Mouse (Mus musculus) intestine, postnatal 0 days (tissue): ENCODE data around the gene Iqcn. TPM values are rescaled to one million over a fixed set of nuclear protein-coding genes. Genes with fewer than 3 reads are reported as not detected.

Source experiments
- ATAC-seq: fragments of 200-750 bp; cut with Nextera tagmentation; 2 replicates; pipeline ENCODE4 v1.8.0; 2017; ENCODE audit warnings: mild to moderate bottlenecking, moderate TSS enrichment, moderate library complexity
- H3K27ac ChIP-seq: fragments of 300-500 bp; sonication (generic); 2 replicates; pipeline ENCODE4 v1.5.1; 2014; ENCODE audit warnings: mild to moderate bottlenecking, low read depth, low read length, moderate library complexity
- H3K27me3 ChIP-seq: fragments of 300-500 bp; sonication (generic); replicated peaks from 2 replicates; pipeline ENCODE4 v1.6.1; 2014; ENCODE audit warnings: low read length, mixed read lengths; ENCODE audit not compliant: control insufficient read depth, insufficient read depth
- H3K36me3 ChIP-seq: fragments of 300-500 bp; sonication (generic); 2 replicates; pipeline ENCODE4 v1.6.1; 2014; ENCODE audit warnings: mild to moderate bottlenecking, moderate library complexity; ENCODE audit not compliant: control insufficient read depth, insufficient read depth
- H3K4me1 ChIP-seq: fragments of 300-500 bp; sonication (generic); replicated peaks from 2 replicates; pipeline ENCODE4 v1.6.1; 2014; ENCODE audit warnings: antibody characterized with exemption, low read length, mixed read lengths; ENCODE audit not compliant: control insufficient read depth, insufficient read depth
- H3K4me2 ChIP-seq: fragments of 300-500 bp; sonication (generic); replicated peaks from 2 replicates; pipeline ENCODE4 v1.6.1; 2014; ENCODE audit warnings: low read depth, mild to moderate bottlenecking, moderate library complexity
- H3K4me3 ChIP-seq: fragments of 300-500 bp; sonication (generic); 2 replicates; pipeline ENCODE4 v1.5.1; 2014; ENCODE audit warnings: low read depth, low read length
- H3K9ac ChIP-seq: fragments of 300-500 bp; sonication (generic); 2 replicates; pipeline ENCODE4 v1.6.1; 2014; ENCODE audit warnings: mild to moderate bottlenecking, low read depth, low read length
- H3K9me3 ChIP-seq: fragments of 300-500 bp; sonication (generic); 2 replicates; pipeline ENCODE4 v1.6.1; 2016; ENCODE audit warnings: mixed run types; ENCODE audit not compliant: control insufficient read depth
- CTCF ChIP-seq: sonication (generic); IDR thresholded peaks from 2 replicates; pipeline ENCODE4 v1.5.1; 2016; ENCODE audit warnings: low read depth, mild to moderate bottlenecking, control low read depth, antibody characterized with exemption, moderate library complexity
- WGBS: fragments of 180-500 bp; shearing (Covaris S2); extraction: QIAGEN DNeasy Blood & Tissue Kit; methylation state at CpG from one replicate; pipeline ENCODE4 v1.1.7; 2014; 5-methylcytosine and 5-hydroxymethylcytosine counted together
- polyA plus RNA-seq: library from polyadenylated mRNA; unstranded; fragments of >200 nt; fragmentation: Nextera tagmentation; extraction: Ambion mirVana; gene quantifications from 2 replicates; pipeline ENCODE4 v1.2.1, GENCODE M21; 2015

Gene Iqcn
- polyA plus RNA-seq, 1 experiment from 2014 or later = not detected

DNA sequence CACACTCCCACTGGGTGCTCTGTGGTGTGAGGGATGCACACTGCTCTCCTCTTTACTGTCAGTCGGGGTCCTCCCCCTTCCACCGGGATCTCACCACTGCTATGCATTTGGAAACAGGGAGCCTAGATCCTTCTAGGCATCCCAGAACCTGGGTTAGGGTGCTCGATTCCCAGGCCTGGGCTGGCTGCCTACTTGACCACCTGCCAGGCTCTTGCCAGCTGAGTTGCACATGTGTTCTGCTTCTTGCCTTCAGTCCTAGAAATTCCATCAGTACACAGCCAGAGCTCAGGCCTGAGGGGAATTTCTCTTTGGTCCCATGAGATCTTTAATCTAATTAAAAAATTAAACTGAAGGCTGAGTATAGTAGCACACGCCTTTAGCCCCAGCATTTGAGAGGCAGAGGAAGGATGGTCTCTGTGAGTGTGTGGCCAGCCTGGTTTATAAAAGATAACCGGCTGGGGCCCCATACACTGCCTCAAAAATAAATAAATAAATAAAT is 13.3 kb upstream of the Iqcn start:
- Histone ChIP-seq H3K27me3 (no peaks in the 10 kb centered on the region), H3K9ac (no peak overlapping the region), H3K27ac (no peak overlapping the region), H3K4me2 (no peak overlapping the region), H3K9me3 (no peaks in the 10 kb centered on the region), H3K36me3 (no peaks in the 10 kb centered on the region), H3K4me1 (0 out of 2 replicates have a peak, but pooled peaks cover 2% of the 10 kb centered on the region), H3K4me3 (no peak overlapping the region)
- no peak for TF ChIP-seq CTCF
- no peak for ATAC-seq
- WGBS = 78% methylated on average over 5 of the region's 5 CpGs

DNA sequence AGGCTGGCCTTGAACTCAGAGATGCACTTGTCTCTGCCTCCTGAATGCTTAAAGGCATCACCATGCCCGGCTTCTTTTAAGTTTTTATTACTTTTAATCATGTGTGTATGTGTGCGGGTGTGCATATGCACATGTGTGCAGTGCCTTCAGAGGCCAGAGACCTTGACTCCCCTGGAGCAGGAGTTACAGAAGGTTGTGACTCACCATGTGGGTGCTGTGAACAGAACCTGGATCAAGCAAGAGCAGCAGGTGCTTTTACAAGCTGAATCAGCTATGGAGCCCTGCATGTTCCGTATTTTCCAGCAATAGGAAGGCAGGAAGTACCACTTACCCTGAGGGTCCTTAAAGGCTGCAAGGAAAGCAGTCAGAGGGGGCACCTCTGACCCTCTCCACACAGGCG is 12.0 kb upstream of the Iqcn start:
- H3K9me3 ChIP-seq = no peaks in the 10 kb centered on the region
- H3K36me3 ChIP-seq = no peaks in the 10 kb centered on the region
- ATAC-seq = no peak
- H3K27me3 ChIP-seq = no peaks in the 10 kb centered on the region
- H3K9ac ChIP-seq = no peak overlapping the region
- H3K4me2 ChIP-seq = peak overlapping the region; percentile 60
- H3K4me3 ChIP-seq = no peak overlapping the region
- no peak overlapping the region for H3K27ac ChIP-seq
- no peak for TF ChIP-seq CTCF
- 64% methylated on average over 4 of the region's 4 CpGs for WGBS
- H3K4me1 ChIP-seq = peaks cover 8% of the 10 kb centered on the region; the same call in 1 of the 2 replicates

DNA sequence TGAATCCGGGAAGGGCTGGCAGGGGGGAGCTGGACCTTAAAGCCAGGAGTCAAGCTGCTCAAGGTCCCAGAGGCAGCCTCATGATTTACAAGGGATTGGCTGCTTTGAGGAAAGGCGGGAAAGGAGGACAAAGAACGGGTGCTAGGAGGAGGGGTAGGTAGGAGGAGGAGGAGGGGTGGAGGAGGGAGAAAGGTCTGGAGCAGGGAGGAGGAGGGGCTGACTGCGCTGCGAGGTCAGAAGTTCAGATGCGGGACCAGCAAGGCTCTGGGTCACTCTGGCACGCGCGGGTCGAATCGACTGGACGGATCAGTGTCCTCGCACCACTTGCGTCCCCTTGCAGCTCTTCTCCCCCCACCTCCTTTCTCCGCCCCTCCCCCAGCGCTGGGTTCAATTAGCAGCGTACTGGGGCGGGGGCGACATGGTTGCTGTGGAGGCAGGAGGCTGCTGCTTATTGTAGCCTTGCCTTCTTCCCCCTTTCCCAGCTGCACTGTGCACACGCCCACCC is 11.5 kb upstream of the Iqcn start:
- 2% methylated on average over 20 of the region's 20 CpGs for WGBS
- Histone ChIP-seq H3K4me3 (0 out of 2 replicates have a peak overlapping the region, but pooled peaks have one; percentile 11), H3K4me1 (peaks cover 11% of the 10 kb centered on the region; the same call in 1 of the 2 replicates), H3K9ac (peak overlapping the region; percentile 17; the same call in 1 of the 2 replicates), H3K4me2 (peak overlapping the region; percentile 60), H3K27me3 (no peaks in the 10 kb centered on the region), H3K36me3 (no peaks in the 10 kb centered on the region), H3K27ac (no peak overlapping the region), H3K9me3 (no peaks in the 10 kb centered on the region)
- TF ChIP-seq CTCF = no peak
- 0 out of 2 replicates have a peak, but pooled peaks have one; percentile 1 for ATAC-seq

DNA sequence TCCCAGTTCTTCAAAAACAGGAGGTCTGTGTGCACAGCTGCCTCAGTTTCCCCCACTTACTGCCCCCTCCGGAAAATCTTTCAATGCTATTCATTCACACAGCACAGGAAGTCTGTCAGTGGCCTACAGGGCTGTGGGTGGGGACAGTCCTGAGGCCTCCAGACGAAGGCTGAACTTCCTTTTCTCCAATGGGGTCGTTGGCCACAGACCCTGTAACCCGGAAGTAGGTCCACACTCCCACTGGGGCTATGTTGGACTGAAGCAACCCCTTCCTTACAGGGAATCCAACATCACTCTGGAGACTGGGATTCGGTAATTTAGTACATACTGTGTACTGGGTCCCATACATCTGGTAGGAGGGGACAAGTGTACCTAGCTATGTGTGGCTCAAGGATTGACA is 9.6 kb upstream of the Iqcn start:
- TF ChIP-seq CTCF = no peak
- no peak overlapping the region for H3K9ac ChIP-seq
- no peaks in the 10 kb centered on the region for H3K27me3 ChIP-seq
- H3K27ac ChIP-seq = no peak overlapping the region
- no peak overlapping the region for H3K4me2 ChIP-seq
- WGBS = 52% methylated on average over 5 of the region's 5 CpGs
- peaks cover 15% of the 10 kb centered on the region; the same call in 1 of the 2 replicates for H3K4me1 ChIP-seq
- ATAC-seq = no peak
- H3K36me3 ChIP-seq = no peaks in the 10 kb centered on the region
- no peak overlapping the region for H3K4me3 ChIP-seq
- no peaks in the 10 kb centered on the region for H3K9me3 ChIP-seq

DNA sequence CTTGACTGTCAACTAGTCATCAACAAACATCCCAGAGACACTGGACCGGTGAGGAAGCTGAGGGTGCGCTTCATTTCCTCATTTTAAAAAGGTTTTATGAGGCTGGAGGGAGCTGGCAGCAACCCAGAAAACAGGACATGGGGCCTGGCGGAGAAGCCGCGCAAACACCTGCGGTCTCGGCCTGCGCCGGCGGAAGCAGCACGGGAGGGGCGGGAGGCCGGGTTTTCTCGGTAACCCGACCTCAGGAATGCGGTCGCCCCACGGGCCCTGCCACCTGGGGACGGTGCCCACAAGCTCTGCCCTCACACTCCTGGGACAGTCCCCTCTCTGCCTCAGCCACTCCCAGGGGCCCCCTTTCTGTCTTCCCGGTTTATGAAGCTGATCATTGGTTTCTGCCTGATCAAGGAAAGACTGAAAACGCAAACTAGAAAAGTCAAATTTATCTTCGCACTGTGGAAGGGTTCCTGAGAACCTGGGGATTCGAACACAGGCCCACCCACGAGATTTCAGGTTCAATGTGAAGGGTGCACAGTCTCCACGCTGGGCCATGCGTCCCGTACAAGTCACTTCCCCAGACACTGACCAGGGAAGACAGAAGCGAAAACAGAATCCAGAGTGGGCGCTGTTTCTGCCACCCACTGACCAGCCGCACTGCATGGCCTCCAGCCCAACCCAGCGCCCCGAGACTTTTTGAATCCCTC is 7.8 kb upstream of the Iqcn start:
- Histone ChIP-seq H3K27me3 (no peaks in the 10 kb centered on the region), H3K4me1 (peaks cover 15% of the 10 kb centered on the region; the same call in 1 of the 2 replicates), H3K9me3 (no peaks in the 10 kb centered on the region), H3K27ac (peak overlapping the region; percentile 97), H3K4me3 (no peak overlapping the region), H3K36me3 (no peaks in the 10 kb centered on the region), H3K9ac (peak overlapping the region; percentile 34; the same call in 1 of the 2 replicates), H3K4me2 (peak overlapping the region; percentile 63)
- no peak for ATAC-seq
- 0 out of 2 replicates have a peak, but pooled peaks have one; percentile 11 for TF ChIP-seq CTCF
- 21% methylated on average over 30 of the region's 32 CpGs for whole genome bisulfite sequencing
